Mouse (Mus musculus): ENCODE data around the gene Metap2. TPM values are rescaled to one million over a fixed set of nuclear protein-coding genes. Genes with fewer than 3 reads are reported as not detected.

Metap2 gene
- polyA plus RNA-seq, 1 experiment from 2014 or later = 275 TPM

- no peak overlapping the region for H3K9ac ChIP-seq (ENCODE audit: low read length)
- no peaks in the 10 kb centered on the region for H3K9me3 ChIP-seq (ENCODE audit: control insufficient read depth, low read length)
- WGBS = 95% methylated on average over 7 of the region's 7 CpGs
- no peak overlapping the region for H3K27ac ChIP-seq (replicated peaks; ENCODE audit: low read depth, low read length)
- no peak for ATAC-seq (ENCODE audit: insufficient number of reproducible peaks, low FRiP score, low TSS enrichment, low read depth)
- no peak overlapping the region for H3K4me2 ChIP-seq (ENCODE audit: low read depth, severe bottlenecking)
- no peaks in the 10 kb centered on the region for H3K36me3 ChIP-seq (ENCODE audit: control insufficient read depth, insufficient read depth, low read length)
- peaks cover 6% of the 10 kb centered on the region; the same call in 1 of the 2 replicates for H3K4me1 ChIP-seq (ENCODE audit: control insufficient read depth, insufficient read depth, low read length)
- DNase-seq (ENCODE audit: low spot score) = no peak
- H3K4me3 ChIP-seq (ENCODE audit: low read depth, low read length) = no peak overlapping the region
- no peaks in the 10 kb centered on the region for H3K27me3 ChIP-seq (ENCODE audit: control insufficient read depth, insufficient read depth, low read length)
Observed at GRCm38 (mm10) chr10:93908540-93908939, 11.6 kb upstream of the Metap2 start.

GRCm38 (mm10) chr10:93907376-93907775 is 10.5 kb upstream of the Metap2 start:
- Histone ChIP-seq H3K4me3 (ENCODE audit: low read depth, low read length) (no peak overlapping the region), H3K27ac (replicated peaks; ENCODE audit: low read depth, low read length) (no peak overlapping the region), H3K4me2 (ENCODE audit: low read depth, severe bottlenecking) (no peak overlapping the region), H3K9me3 (ENCODE audit: control insufficient read depth, low read length) (no peaks in the 10 kb centered on the region), H3K36me3 (ENCODE audit: control insufficient read depth, insufficient read depth, low read length) (no peaks in the 10 kb centered on the region), H3K4me1 (ENCODE audit: control insufficient read depth, insufficient read depth, low read length) (peaks cover 6% of the 10 kb centered on the region; the same call in 1 of the 2 replicates), H3K9ac (ENCODE audit: low read length) (no peak overlapping the region), H3K27me3 (ENCODE audit: control insufficient read depth, insufficient read depth, low read length) (no peaks in the 10 kb centered on the region)
- ATAC-seq (ENCODE audit: insufficient number of reproducible peaks, low FRiP score, low TSS enrichment, low read depth) = no peak
- DNase-seq (ENCODE audit: low spot score) = peak; percentile 49
- 34% methylated on average over 10 of the region's 10 CpGs for WGBS

GRCm38 (mm10) chr10:93899907-93900306 is 3.0 kb upstream of the Metap2 start:
- Histone ChIP-seq H3K36me3 (ENCODE audit: control insufficient read depth, insufficient read depth, low read length) (no peaks in the 10 kb centered on the region), H3K4me3 (ENCODE audit: low read depth, low read length) (no peak overlapping the region), H3K9me3 (ENCODE audit: control insufficient read depth, low read length) (no peaks in the 10 kb centered on the region), H3K4me1 (ENCODE audit: control insufficient read depth, insufficient read depth, low read length) (no peaks in the 10 kb centered on the region), H3K9ac (ENCODE audit: low read length) (no peak overlapping the region), H3K27ac (replicated peaks; ENCODE audit: low read depth, low read length) (no peak overlapping the region), H3K4me2 (ENCODE audit: low read depth, severe bottlenecking) (no peak overlapping the region), H3K27me3 (ENCODE audit: control insufficient read depth, insufficient read depth, low read length) (no peaks in the 10 kb centered on the region)
- WGBS = 91% methylated on average over 11 of the region's 11 CpGs
- no peak for DNase-seq (ENCODE audit: low spot score)
- ATAC-seq (ENCODE audit: insufficient number of reproducible peaks, low FRiP score, low TSS enrichment, low read depth) = no peak

GRCm38 (mm10) chr10:93899303-93899702 is 2.4 kb upstream of the Metap2 start:
- H3K27ac ChIP-seq (replicated peaks; ENCODE audit: low read depth, low read length) = no peak overlapping the region
- H3K4me3 ChIP-seq (ENCODE audit: low read depth, low read length) = no peak overlapping the region
- H3K36me3 ChIP-seq (ENCODE audit: control insufficient read depth, insufficient read depth, low read length) = no peaks in the 10 kb centered on the region
- no peak overlapping the region for H3K9ac ChIP-seq (ENCODE audit: low read length)
- H3K4me2 ChIP-seq (ENCODE audit: low read depth, severe bottlenecking) = no peak overlapping the region
- H3K4me1 ChIP-seq (ENCODE audit: control insufficient read depth, insufficient read depth, low read length) = no peaks in the 10 kb centered on the region
- no peak for DNase-seq (ENCODE audit: low spot score)
- 73% methylated on average over 2 of the region's 2 CpGs for WGBS
- H3K27me3 ChIP-seq (ENCODE audit: control insufficient read depth, insufficient read depth, low read length) = no peaks in the 10 kb centered on the region
- no peaks in the 10 kb centered on the region for H3K9me3 ChIP-seq (ENCODE audit: control insufficient read depth, low read length)
- no peak for ATAC-seq (ENCODE audit: insufficient number of reproducible peaks, low FRiP score, low TSS enrichment, low read depth)

GRCm38 (mm10) chr10:93892551-93892950 is 4.3 kb downstream of the Metap2 start:
- Histone ChIP-seq H3K36me3 (ENCODE audit: control insufficient read depth, insufficient read depth, low read length) (no peaks in the 10 kb centered on the region), H3K4me3 (ENCODE audit: low read depth, low read length) (no peak overlapping the region), H3K27me3 (ENCODE audit: control insufficient read depth, insufficient read depth, low read length) (no peaks in the 10 kb centered on the region), H3K4me1 (ENCODE audit: control insufficient read depth, insufficient read depth, low read length) (no peaks in the 10 kb centered on the region), H3K9ac (ENCODE audit: low read length) (no peak overlapping the region), H3K27ac (replicated peaks; ENCODE audit: low read depth, low read length) (no peak overlapping the region), H3K9me3 (ENCODE audit: control insufficient read depth, low read length) (no peaks in the 10 kb centered on the region), H3K4me2 (ENCODE audit: low read depth, severe bottlenecking) (no peak overlapping the region)
- no peak for ATAC-seq (ENCODE audit: insufficient number of reproducible peaks, low FRiP score, low TSS enrichment, low read depth)
- WGBS = 92% methylated on average over 4 of the region's 4 CpGs
- DNase-seq (ENCODE audit: low spot score) = no peak

GRCm38 (mm10) chr10:93891031-93891430 is 5.9 kb downstream of the Metap2 start:
- H3K4me1 ChIP-seq (ENCODE audit: control insufficient read depth, insufficient read depth, low read length) = no peaks in the 10 kb centered on the region
- ATAC-seq (ENCODE audit: insufficient number of reproducible peaks, low FRiP score, low TSS enrichment, low read depth) (no peak), DNase-seq (ENCODE audit: low spot score) (no peak)
- H3K27me3 ChIP-seq (ENCODE audit: control insufficient read depth, insufficient read depth, low read length) = no peaks in the 10 kb centered on the region
- H3K4me2 ChIP-seq (ENCODE audit: low read depth, severe bottlenecking) = no peak overlapping the region
- H3K27ac ChIP-seq (replicated peaks; ENCODE audit: low read depth, low read length) = no peak overlapping the region
- H3K4me3 ChIP-seq (ENCODE audit: low read depth, low read length) = no peak overlapping the region
- no peaks in the 10 kb centered on the region for H3K9me3 ChIP-seq (ENCODE audit: control insufficient read depth, low read length)
- no peak overlapping the region for H3K9ac ChIP-seq (ENCODE audit: low read length)
- WGBS = 96% methylated on average over 1 of the region's 1 CpGs
- H3K36me3 ChIP-seq (ENCODE audit: control insufficient read depth, insufficient read depth, low read length) = peaks cover 10% of the 10 kb centered on the region; the same call in 1 of the 2 replicates

GRCm38 (mm10) chr10:93890565-93890964 is 6.3 kb downstream of the Metap2 start:
- no peak overlapping the region for H3K9ac ChIP-seq (ENCODE audit: low read length)
- 72% methylated on average over 4 of the region's 4 CpGs for WGBS
- no peaks in the 10 kb centered on the region for H3K27me3 ChIP-seq (ENCODE audit: control insufficient read depth, insufficient read depth, low read length)
- no peak for DNase-seq (ENCODE audit: low spot score)
- no peaks in the 10 kb centered on the region for H3K4me1 ChIP-seq (ENCODE audit: control insufficient read depth, insufficient read depth, low read length)
- ATAC-seq (ENCODE audit: insufficient number of reproducible peaks, low FRiP score, low TSS enrichment, low read depth) = no peak
- peaks cover 10% of the 10 kb centered on the region; the same call in 1 of the 2 replicates for H3K36me3 ChIP-seq (ENCODE audit: control insufficient read depth, insufficient read depth, low read length)
- no peak overlapping the region for H3K4me3 ChIP-seq (ENCODE audit: low read depth, low read length)
- no peak overlapping the region for H3K27ac ChIP-seq (replicated peaks; ENCODE audit: low read depth, low read length)
- H3K4me2 ChIP-seq (ENCODE audit: low read depth, severe bottlenecking) = peak overlapping the region; percentile 78; the same call in 1 of the 2 replicates
- no peaks in the 10 kb centered on the region for H3K9me3 ChIP-seq (ENCODE audit: control insufficient read depth, low read length)

- Histone ChIP-seq H3K36me3 (ENCODE audit: control insufficient read depth, insufficient read depth, low read length) (peaks cover 14% of the 10 kb centered on the region; the same call in 1 of the 2 replicates), H3K27ac (replicated peaks; ENCODE audit: low read depth, low read length) (no peak overlapping the region), H3K27me3 (ENCODE audit: control insufficient read depth, insufficient read depth, low read length) (no peaks in the 10 kb centered on the region), H3K4me1 (ENCODE audit: control insufficient read depth, insufficient read depth, low read length) (no peaks in the 10 kb centered on the region), H3K9ac (ENCODE audit: low read length) (peak overlapping the region; percentile 94; the same call in 1 of the 2 replicates), H3K9me3 (ENCODE audit: control insufficient read depth, low read length) (no peaks in the 10 kb centered on the region), H3K4me3 (ENCODE audit: low read depth, low read length) (peak overlapping the region; percentile 98), H3K4me2 (ENCODE audit: low read depth, severe bottlenecking) (peak overlapping the region; percentile 78)
- WGBS = under 1% methylated on average over 22 of the region's 22 CpGs
- no peak for DNase-seq (ENCODE audit: low spot score)
- no peak for ATAC-seq (ENCODE audit: insufficient number of reproducible peaks, low FRiP score, low TSS enrichment, low read depth)
Observed at GRCm38 (mm10) chr10:93889976-93890375, 6.9 kb downstream of the Metap2 start.

GRCm38 (mm10) chr10:93889579-93889950 is 7.3 kb downstream of the Metap2 start:
- peak overlapping the region; percentile 70 for H3K27ac ChIP-seq (replicated peaks; ENCODE audit: low read depth, low read length)
- ATAC-seq (ENCODE audit: insufficient number of reproducible peaks, low FRiP score, low TSS enrichment, low read depth) (peak; percentile 97), DNase-seq (ENCODE audit: low spot score) (peak; percentile 91)
- peak overlapping the region; percentile 78 for H3K4me2 ChIP-seq (ENCODE audit: low read depth, severe bottlenecking)
- H3K27me3 ChIP-seq (ENCODE audit: control insufficient read depth, insufficient read depth, low read length) = no peaks in the 10 kb centered on the region
- peaks cover 18% of the 10 kb centered on the region; the same call in 1 of the 2 replicates for H3K36me3 ChIP-seq (ENCODE audit: control insufficient read depth, insufficient read depth, low read length)
- under 1% methylated on average over 29 of the region's 30 CpGs for WGBS
- H3K9ac ChIP-seq (ENCODE audit: low read length) = peak overlapping the region; percentile 94
- no peaks in the 10 kb centered on the region for H3K9me3 ChIP-seq (ENCODE audit: control insufficient read depth, low read length)
- no peaks in the 10 kb centered on the region for H3K4me1 ChIP-seq (ENCODE audit: control insufficient read depth, insufficient read depth, low read length)
- H3K4me3 ChIP-seq (ENCODE audit: low read depth, low read length) = peak overlapping the region; percentile 98

All from limb, embryonic 11.5 days (tissue).